Mouse (Mus musculus): ENCODE results near the gene Uso1.

DNA sequence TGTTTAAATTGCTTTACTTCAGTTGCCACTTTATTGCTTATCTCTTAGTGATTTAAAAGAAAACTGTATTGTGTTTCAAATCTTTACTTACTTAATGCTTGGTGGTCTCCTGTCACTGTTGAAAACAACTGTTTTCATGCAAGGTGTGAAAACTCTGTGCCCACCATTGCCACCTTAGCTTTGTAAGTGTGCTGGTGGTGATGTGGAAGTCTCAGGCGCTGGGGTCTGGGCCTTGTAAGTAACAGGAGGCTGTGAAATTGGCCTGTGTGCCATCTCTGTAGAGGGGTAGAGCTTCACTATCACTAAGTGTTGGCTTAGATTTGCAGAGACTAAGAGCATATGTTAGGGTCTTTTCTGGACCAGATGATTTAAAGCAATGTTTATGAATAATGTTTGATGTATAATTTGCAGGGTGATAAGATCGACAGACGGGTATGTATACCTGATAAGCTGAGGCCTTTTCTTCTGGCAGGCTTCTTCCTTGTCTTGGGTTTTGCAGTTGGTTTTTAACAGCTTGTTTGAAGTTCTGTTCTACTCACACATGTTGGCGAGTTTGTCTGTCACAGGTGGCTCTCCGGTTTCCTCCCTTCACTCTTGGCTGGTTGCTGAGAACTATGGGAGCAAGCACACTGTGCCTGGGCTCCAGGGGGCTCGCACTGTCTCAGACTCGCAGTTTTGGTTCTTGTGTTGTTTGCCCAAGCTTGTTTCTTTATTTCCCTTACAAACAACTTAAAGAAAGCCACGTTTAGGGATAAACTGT is 45.5 kb downstream of the Uso1 start:
- TF ChIP-seq CTCF (IDR thresholded peaks at IDR 0.05; ENCODE audit: low read depth) = no peak
- no peak for TF ChIP-seq EP300 (IDR thresholded peaks at IDR 0.05; ENCODE audit: low read depth)
